Mouse (Mus musculus) stomach, postnatal 0 days (tissue): ENCODE measurements around the gene Myadml2. TPM values are rescaled to one million over a fixed set of nuclear protein-coding genes. Genes with fewer than 3 reads are reported as not detected.
"Not testable (repeated sequence)": the region's sequence is repeated elsewhere in the genome, so short reads cannot be mapped to it uniquely, and the experiment has no call there.

Experiments
- ATAC-seq: fragments of 200-750 bp; cut with Nextera tagmentation; 2 replicates; pipeline ENCODE4 v1.8.0; 2017; ENCODE audit not compliant: low FRiP score, low TSS enrichment
- DNase-seq: peaks from one replicate; pipeline ENCODE4 v3.0.0-alpha.2; 2016; ENCODE audit warnings: low spot score
- H3K27ac ChIP-seq: fragments of 300-500 bp; sonication (generic); replicated peaks from 2 replicates; pipeline ENCODE4 v1.5.1; 2014; ENCODE audit warnings: mild to moderate bottlenecking, control low read depth
- H3K27me3 ChIP-seq: fragments of 300-500 bp; sonication (generic); 2 replicates; pipeline ENCODE4 v1.6.1; 2014; ENCODE audit warnings: low read length; ENCODE audit not compliant: control insufficient read depth, insufficient read depth
- H3K36me3 ChIP-seq: fragments of 300-500 bp; sonication (generic); 2 replicates; pipeline ENCODE4 v1.6.1; 2014; ENCODE audit warnings: low read length, mixed read lengths; ENCODE audit not compliant: control insufficient read depth, insufficient read depth
- H3K4me1 ChIP-seq: fragments of 300-500 bp; sonication (generic); replicated peaks from 2 replicates; pipeline ENCODE4 v1.6.1; 2014; ENCODE audit warnings: antibody characterized with exemption; ENCODE audit not compliant: control insufficient read depth, insufficient read depth
- H3K4me2 ChIP-seq: fragments of 300-500 bp; sonication (generic); replicated peaks from 2 replicates; pipeline ENCODE4 v1.6.1; 2014; ENCODE audit warnings: low read depth, mild to moderate bottlenecking, control low read depth, moderate library complexity
- H3K4me3 ChIP-seq: fragments of 300-500 bp; sonication (generic); 2 replicates; pipeline ENCODE4 v1.5.1; 2014; ENCODE audit warnings: low read depth, low read length, control low read depth
- H3K9ac ChIP-seq: fragments of 300-500 bp; sonication (generic); 2 replicates; pipeline ENCODE4 v1.6.1; 2014; ENCODE audit warnings: mild to moderate bottlenecking, low read length, control low read depth, mixed read lengths
- H3K9me3 ChIP-seq: fragments of 300-500 bp; sonication (generic); 2 replicates; pipeline ENCODE4 v1.6.1; 2016; ENCODE audit warnings: low read length; ENCODE audit not compliant: control insufficient read depth
- CTCF ChIP-seq: IDR thresholded peaks from 2 replicates; pipeline ENCODE4 v1.5.1; 2016; ENCODE audit warnings: antibody characterized with exemption, low read depth, mild to moderate bottlenecking, moderate library complexity
- EP300 ChIP-seq: optimal IDR thresholded peaks from 2 replicates; pipeline ENCODE3; 2016; ENCODE audit warnings: antibody characterized with exemption
- WGBS: fragments of 180-500 bp; shearing (Covaris S2); extraction: QIAGEN DNeasy Blood & Tissue Kit; methylation state at CpG from one replicate; pipeline ENCODE4 v1.1.7; 2014; 5-methylcytosine and 5-hydroxymethylcytosine counted together
- polyA plus RNA-seq: library from polyadenylated mRNA; unstranded; fragments of >200 nt; fragmentation: Nextera tagmentation; extraction: Ambion mirVana; gene quantifications from 2 replicates; pipeline ENCODE4 v1.2.1, GENCODE M21; 2015

The Myadml2 gene
- polyA plus RNA-seq, 1 experiment from 2014 or later: not detected

GRCm38 (mm10) chr11:120682683-120683082, 34.7 kb upstream of the Myadml2 start:
- WGBS: 86% methylated on average over 5 of the region's 5 CpGs
- H3K36me3 ChIP-seq: peaks cover under 1% of the 10 kb centered on the region; the same call in 1 of the 2 replicates
- ATAC-seq (no peak), DNase-seq (no peak)
- no peak overlapping the region for H3K4me3 ChIP-seq
- no peak overlapping the region for H3K9ac ChIP-seq
- H3K4me2 ChIP-seq: no peak overlapping the region
- TF ChIP-seq EP300 (no peak), CTCF (no peak)
- no peak overlapping the region for H3K27ac ChIP-seq
- no peaks in the 10 kb centered on the region for H3K27me3 ChIP-seq
- peaks cover 4% of the 10 kb centered on the region; the same call in 1 of the 2 replicates for H3K4me1 ChIP-seq
- no peaks in the 10 kb centered on the region for H3K9me3 ChIP-seq

- Histone ChIP-seq H3K27me3 (no peaks in the 10 kb centered on the region), H3K4me1 (no peaks in the 10 kb centered on the region), H3K27ac (no peak overlapping the region), H3K4me3 (no peak overlapping the region), H3K36me3 (0 out of 2 replicates have a peak, but pooled peaks cover 3% of the 10 kb centered on the region), H3K4me2 (no peak overlapping the region), H3K9me3 (no peaks in the 10 kb centered on the region), H3K9ac (no peak overlapping the region)
- DNase-seq: peak; percentile 58
- TF ChIP-seq CTCF: peak; percentile 72
- TF ChIP-seq EP300: no peak
- peak; percentile 68 for ATAC-seq
- WGBS: 78% methylated on average over 3 of the region's 3 CpGs
Observed at GRCm38 (mm10) chr11:120679909-120680308, 32.0 kb upstream of the Myadml2 start.

- TF ChIP-seq CTCF (no peak), EP300 (no peak)
- 0 out of 2 replicates have a peak, but pooled peaks cover 3% of the 10 kb centered on the region for H3K36me3 ChIP-seq
- H3K4me2 ChIP-seq: no peak overlapping the region
- no peak overlapping the region for H3K27ac ChIP-seq
- DNase-seq: no peak
- H3K4me1 ChIP-seq: peaks cover 6% of the 10 kb centered on the region; the same call in 1 of the 2 replicates
- ATAC-seq: no peak
- H3K27me3 ChIP-seq: no peaks in the 10 kb centered on the region
- no peaks in the 10 kb centered on the region for H3K9me3 ChIP-seq
- H3K4me3 ChIP-seq: no peak overlapping the region
- no peak overlapping the region for H3K9ac ChIP-seq
- WGBS: 86% methylated on average over 4 of the region's 4 CpGs
Observed at GRCm38 (mm10) chr11:120676951-120677350, 29.0 kb upstream of the Myadml2 start.

- not testable (repeated sequence) for H3K9me3 ChIP-seq, H3K4me2 ChIP-seq, H3K27me3 ChIP-seq, H3K4me1 ChIP-seq, DNase-seq, H3K9ac ChIP-seq, ATAC-seq, H3K36me3 ChIP-seq, H3K27ac ChIP-seq, H3K4me3 ChIP-seq
- 86% methylated on average over 4 of the region's 5 CpGs for WGBS
Observed at GRCm38 (mm10) chr11:120675875-120676274, 27.9 kb upstream of the Myadml2 start.

GRCm38 (mm10) chr11:120673594-120674122, 25.7 kb upstream of the Myadml2 start:
- Histone ChIP-seq H3K27ac (peak overlapping the region; percentile 91), H3K9me3 (no peaks in the 10 kb centered on the region)

More at GRCm38 (mm10) chr11:120673594-120674122, 25.7 kb upstream of the Myadml2 start:
- H3K27me3 ChIP-seq: no peaks in the 10 kb centered on the region
- peaks cover 6% of the 10 kb centered on the region; the same call in 1 of the 2 replicates for H3K4me1 ChIP-seq
- peak overlapping the region; percentile 79 for H3K9ac ChIP-seq
- DNase-seq (no peak), ATAC-seq (peak; percentile 53)
- TF ChIP-seq CTCF (no peak), EP300 (no peak)
- peak overlapping the region; percentile 76 for H3K4me3 ChIP-seq
- 33% methylated on average over 12 of the region's 12 CpGs for WGBS
- H3K36me3 ChIP-seq: 0 out of 2 replicates have a peak, but pooled peaks cover 3% of the 10 kb centered on the region
- peak overlapping the region; percentile 76 for H3K4me2 ChIP-seq
